Mouse (Mus musculus) ES-Bruce4 (cell line): ENCODE results near the gene Prdm15.

Experiments
- CTCF ChIP-seq: IDR thresholded peaks from one replicate; pipeline ENCODE4 v1.8.1; 2011; ENCODE audit warnings: low read depth, low read length
- EP300 ChIP-seq: IDR thresholded peaks from 2 replicates; pipeline ENCODE4 v1.6.1; 2011; ENCODE audit warnings: low read depth, low read length; ENCODE audit not compliant: insufficient read depth
- POLR2A ChIP-seq: IDR thresholded peaks from one replicate; pipeline ENCODE4 v1.8.1; 2011; ENCODE audit warnings: low read length; ENCODE audit not compliant: insufficient read depth

GRCm38 (mm10) chr16:97763061-97763989 lies 88.3 kb downstream of the Prdm15 start, which contains the start of gene Ripk4:
- no peak for TF ChIP-seq CTCF
- TF ChIP-seq POLR2A: peak; percentile 44
- TF ChIP-seq EP300: 0 out of 2 replicates have a peak, but pooled peaks have one; percentile 45
